Mouse (Mus musculus) T-helper 2 cell (primary cell): Measurements from ENCODE around the gene Zfhx3.

Experiments used
- in situ Hi-C: fragments of 300-600 bp; cut with MboI, MseI; formaldehyde crosslinking; loops from one replicate; pipeline ENCODE4 v1.15.1; 2025; ENCODE audit warnings: high pct_unique_total_duplicates

The Zfhx3 gene

DNA sequence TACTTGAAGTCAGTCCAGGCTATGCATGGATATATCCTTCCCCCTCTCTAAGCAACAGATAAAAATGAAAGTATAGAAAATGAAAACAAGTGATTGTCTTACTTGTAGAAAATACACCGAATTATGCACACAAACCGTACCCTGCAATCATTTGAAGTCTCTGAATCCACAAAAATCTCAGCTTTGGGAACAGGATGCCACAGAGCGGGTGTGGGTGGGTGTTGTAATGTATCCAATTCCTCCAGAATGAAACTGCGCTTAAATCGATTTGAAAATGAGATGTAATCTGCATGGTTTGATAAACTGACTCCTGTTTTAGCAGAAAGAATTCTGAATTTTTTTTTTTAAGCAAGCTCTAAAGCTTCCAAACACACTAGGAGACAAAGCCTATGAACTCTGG, 297.1 kb downstream of the Zfhx3 start:
- in situ Hi-C loops: no loop called here

DNA sequence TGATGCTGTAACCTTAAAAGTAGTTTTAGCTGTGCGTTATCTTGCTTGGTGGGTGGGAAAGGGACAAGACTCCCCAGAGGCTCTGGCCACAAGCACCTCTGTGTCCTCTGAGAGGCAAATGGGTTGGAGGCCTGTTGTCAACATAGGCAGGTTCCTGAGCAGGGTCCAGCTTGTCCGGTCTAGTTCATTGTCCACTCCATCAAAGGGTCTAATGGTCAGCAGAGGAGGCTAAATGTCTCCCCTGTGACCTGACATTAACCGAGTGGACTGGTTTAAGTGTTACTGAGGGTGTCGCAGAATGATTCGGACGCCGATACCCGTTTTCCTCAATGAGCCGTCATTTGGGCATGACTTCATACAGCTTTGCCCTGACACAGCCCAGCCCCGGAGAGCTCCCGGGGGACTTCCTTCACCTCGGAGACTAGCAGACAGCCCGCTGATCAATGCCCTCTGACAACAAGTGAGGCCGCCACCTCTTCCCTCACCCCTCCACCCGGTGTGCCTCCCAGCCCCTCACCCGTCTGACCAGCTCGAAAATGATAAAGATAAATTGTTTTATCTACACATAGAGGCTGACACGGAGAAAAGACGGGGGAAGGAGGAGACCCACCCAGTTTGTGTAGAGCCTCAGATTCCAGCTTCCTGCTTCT, 298.7 kb downstream of the Zfhx3 start:
- in situ Hi-C loops: no loop called here

DNA sequence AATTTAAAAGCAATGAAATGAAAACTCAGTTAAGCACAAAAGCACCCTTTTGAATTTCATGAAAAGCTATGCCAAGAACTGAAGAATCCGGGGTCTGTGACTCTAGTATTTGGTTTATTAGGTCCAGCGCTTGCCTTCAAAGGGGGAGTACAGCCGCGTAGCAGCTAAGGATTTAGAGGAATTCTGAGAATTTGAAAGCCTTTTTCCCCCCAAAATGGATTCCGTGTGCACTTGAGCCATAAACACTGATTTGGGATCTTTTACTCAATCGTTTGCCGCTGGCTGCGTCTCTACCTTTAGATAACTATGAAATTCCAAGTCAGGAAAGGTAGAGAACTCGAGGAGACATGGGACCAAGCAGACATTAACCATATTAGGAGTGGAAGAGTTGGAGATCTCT, 300.8 kb downstream of the Zfhx3 start:
- in situ Hi-C loops: no loop called here

DNA sequence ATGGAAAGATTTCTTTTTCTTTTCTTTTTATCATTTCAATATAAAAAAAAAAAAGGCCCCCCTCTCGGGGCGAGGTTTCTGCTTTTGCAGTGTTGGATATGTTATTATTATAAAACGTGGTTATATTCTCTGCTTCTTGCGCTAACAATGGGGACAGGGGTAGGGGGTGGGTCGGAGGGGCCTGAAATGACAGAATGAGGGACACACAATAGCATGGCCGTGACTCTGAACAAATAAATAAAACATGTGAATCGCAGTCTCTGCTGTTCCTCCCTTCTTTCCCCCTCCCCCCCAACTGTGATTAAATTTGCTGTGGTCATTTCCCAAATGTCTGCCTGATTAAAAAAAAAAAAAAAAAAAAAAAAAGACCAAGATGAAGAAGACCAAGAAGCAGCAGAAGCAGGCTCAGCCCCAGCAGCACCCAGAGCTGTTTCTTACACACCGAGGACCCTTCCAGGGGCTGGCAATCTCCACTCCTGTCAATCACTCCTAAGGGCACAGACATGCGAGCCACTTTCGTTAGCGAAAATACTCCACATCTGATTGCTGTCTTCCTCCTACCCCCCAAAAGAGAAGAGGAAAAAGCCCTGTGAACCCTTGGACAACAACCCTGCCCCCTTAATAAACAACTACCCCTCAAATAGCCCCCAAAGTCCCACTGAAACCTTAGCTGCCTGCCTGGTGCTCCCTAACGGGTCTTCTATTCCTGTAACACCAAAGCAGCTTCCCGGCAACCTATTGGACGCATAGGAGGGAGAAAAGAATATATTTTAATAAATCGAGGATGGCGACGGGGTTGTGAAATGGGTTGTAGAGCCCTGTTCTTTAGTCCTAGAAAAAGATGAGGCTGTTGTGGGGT, 302.4 kb downstream of the Zfhx3 start:
- in situ Hi-C loops: no loop called here

DNA sequence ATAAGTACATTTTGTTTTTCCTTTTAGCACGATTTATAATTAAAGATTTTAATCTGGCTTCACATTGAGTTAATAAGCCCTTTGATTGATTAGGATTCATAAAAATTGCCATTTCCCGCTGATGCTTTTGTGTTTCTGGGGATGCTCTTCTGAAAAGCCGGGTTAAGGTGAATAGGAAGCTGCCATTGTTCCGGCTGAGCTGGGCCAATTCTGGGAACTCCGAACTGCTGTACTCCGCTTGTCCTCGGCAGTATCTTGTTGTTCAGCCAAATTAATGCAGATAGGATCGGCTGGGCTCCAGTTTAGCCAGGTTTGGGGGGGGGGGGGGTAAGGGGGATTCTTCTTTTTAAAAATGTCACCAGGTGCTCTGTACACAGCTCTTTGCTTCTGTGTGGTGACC, 303.1 kb downstream of the Zfhx3 start:
- in situ Hi-C loops: no loop called here

DNA sequence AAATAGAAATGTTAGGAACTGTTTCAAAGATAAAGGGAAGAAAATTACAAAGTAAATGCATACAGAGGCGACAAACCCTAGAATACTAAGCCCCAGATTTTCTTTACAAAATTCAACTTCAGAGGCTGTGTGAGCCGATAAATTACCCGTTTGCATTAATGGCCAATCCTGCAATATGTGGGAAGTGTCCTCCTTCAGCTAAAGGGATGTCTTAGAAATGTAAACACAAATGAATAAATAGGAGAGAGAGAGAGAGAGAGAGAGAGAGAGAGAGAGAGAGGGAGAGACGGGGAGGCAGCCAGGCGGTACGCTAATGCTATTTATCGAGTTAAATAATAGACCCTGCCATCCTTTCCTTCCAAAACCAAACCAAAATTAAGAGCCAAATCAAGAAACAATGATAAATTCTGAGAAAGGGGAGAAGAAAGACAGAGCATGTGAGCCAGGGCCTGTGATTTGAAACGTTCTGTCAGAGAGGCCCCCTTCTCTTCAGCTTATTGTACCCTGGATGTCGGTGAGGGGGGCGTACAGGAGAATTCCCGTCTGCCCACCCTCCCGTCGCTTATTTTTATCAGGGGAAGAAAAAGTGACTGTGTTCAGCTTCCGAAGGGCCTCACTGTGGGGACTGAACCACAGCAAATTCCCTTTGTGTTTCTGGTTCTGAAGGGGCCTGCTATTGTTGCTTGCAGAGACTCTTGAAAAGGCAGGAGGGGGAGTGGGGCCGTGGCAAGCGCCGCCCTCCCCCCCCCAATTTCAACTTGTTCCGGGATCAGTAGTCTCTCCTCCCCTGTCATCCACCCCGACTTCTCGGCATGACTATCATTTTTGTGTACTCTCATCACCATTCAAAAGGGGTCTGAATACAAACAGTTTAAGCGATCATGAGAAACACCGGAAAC, 303.8 kb downstream of the Zfhx3 start:
- in situ Hi-C loops: no loop called here

DNA sequence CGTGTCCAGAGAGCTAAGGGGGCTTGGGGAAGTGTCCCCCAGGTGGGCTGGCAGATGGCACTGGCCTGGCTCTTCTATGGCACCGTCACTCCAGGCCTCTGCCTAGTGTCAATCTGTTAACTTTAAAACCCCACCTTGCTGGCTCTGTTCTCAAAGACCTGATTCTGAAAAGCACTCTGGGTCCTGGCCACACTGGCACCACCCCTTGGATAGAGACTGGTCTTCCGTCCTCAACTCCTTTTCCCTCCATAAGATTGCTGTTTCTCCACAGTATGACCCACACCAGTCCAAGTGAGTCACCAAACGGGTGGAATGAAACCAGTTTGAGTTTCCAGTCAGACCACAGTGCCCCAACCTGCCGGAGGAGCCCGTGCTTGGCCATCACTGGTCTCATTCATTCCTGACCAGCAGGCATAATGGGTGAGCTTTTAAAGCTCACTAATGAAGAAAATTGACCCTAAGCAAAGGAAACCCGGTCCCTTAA, 304.5 kb downstream of the Zfhx3 start:
- in situ Hi-C loops: no loop called here

DNA sequence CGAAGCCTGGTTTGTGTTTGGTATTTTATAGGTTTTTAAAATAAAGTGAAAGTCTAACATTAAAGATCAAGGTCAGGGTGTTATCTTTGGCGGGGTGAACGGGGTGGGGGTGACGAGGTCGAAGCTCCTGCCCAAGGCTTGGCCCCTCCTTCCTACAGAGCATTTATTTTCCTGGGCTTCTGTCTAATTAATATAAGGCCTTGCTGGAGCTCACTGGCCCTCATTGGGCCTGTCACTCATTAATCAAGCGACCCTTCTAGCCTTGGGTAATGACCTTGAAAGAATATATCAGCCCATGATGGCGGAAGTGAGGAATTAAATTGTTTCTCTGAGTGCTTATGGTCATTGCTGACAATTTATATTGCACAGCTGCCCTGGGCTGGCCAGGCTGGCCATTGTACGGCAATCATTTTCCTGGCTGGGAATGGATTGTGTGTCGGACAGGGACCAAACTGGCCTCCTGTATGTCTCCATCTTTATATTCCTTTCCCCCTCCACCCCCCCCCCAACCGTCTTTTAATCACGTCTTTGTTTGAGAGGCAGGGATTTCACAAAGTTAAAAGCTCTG, 322.2 kb downstream of the Zfhx3 start:
- in situ Hi-C loops: no loop called here

DNA sequence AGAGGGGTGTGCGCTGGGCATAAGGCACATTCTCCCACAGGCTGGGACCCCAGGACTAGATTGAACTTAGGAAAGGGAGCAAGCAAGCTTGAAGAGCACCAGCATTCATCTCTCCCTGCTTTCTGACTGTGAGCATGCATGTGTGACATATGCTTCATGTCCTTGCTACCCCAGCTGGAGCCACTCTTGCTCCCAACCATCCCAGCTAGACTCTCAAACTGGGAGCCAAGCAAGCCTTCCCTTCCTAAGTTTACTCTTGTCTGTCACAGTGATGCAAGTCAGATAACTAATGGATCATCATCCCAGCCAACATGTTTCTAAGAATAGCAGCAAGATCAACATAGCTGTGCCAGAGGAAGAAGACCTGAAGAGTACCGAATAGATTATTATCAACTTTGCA, 335.5 kb downstream of the Zfhx3 start:
- in situ Hi-C loops: no loop called here

DNA sequence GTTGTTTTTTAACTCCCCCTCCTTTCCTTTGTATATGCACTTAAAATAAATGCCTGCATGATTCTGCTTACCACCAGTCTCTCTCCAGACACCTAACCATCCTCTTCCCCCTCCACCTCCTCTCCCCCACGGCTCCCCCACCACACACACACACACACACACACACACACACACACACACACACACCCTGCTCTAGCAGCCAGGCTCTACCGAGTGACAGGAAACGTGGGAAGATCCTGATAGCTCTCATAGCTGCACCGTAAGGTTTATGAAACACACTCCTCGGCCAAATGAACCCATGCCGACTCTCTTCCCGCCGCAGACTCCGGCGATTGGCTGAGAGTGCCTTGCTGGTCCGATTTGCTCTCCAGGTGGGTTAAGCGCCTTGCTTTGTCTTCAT, 339.5 kb downstream of the Zfhx3 start:
- in situ Hi-C loops: no loop called here

DNA sequence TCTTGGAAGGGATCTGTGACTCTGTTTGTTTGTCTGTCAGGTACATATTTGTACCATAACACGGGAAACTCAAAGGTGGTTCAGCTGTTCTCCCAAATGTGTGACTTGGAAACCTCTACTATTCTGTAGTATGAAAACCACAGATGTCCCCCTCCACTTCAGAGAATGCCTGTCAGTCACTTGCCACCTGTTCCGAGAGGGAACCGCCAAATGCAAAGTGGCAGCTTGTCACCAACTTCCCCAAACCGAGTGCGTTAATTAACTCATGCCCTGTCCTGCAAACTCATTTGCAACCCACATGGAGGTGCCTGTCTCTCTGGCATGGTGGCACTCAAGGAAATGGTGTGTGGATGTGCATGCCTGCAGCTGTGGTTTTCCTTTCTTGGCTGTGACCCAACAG, 343.7 kb downstream of the Zfhx3 start:
- in situ Hi-C loops: no loop called here

DNA sequence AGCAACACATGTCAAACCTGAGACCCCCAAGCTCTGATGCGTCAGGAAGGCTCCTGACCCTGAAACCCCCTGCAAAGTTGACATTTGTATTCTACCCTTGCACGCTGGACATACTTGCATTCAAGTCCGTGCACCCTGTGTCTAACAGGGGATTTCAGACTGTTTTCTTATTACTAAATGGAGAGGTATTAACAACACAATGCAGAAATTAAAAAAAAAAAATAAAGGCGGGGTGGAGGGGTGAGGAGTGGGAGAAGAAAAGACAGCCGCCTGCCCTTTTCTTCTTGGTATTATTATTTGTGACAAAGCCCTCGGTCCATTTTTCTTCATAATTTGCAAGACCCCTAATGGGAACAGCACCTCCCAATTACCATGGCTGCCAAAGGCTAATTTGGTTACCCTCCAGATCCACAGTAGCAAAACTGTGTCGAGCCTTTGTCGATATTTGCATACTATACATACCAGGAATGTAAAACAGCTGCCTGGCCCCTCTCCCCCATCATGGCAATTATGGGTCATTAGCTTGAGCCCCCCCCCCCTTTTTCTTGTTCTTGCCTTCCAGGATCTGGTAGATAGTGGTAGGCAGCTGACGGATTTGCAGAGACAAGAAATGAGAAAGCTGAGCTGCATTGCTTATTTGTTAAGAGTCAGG, 358.6 kb downstream of the Zfhx3 start:
- in situ Hi-C loops: no loop called here

DNA sequence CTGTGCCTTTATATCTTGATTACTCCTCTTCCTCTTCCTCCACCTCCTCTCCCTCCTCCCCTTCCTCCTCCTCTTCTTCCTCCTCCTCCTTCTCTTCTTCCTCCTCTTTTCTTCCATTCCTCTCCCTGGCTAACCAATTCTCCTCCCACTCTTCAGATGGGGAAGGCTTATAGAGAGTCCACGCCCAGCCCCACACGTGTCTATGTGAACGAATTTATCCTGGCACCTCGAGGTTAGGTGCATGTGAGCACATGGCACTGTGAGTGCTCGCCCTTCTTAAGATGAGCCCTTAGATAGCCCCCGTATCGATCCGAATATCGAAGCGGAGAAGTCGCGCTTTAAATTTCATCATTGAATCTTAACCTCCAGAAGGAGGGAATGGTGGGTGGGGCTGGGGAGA, 359.2 kb downstream of the Zfhx3 start:
- in situ Hi-C loops: no loop called here

DNA sequence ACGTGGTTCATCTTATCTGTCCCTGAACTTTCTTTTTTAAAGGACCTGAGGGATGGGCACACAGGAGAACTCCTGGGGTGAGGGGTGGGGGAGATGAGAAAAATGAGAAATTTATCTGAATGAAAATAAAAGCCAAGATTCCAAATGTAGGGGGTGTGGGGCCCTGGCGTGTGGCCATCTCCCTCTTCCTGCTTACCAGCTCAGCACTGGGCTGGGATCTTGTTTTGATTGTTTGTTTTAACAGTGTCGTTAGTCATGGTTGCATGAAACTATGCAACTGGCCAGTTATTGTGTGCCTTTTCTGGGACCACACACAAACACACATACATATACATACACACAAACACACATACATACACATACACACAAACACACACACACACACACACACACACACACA, 362.9 kb downstream of the Zfhx3 start:
- in situ Hi-C loops: no loop called here

DNA sequence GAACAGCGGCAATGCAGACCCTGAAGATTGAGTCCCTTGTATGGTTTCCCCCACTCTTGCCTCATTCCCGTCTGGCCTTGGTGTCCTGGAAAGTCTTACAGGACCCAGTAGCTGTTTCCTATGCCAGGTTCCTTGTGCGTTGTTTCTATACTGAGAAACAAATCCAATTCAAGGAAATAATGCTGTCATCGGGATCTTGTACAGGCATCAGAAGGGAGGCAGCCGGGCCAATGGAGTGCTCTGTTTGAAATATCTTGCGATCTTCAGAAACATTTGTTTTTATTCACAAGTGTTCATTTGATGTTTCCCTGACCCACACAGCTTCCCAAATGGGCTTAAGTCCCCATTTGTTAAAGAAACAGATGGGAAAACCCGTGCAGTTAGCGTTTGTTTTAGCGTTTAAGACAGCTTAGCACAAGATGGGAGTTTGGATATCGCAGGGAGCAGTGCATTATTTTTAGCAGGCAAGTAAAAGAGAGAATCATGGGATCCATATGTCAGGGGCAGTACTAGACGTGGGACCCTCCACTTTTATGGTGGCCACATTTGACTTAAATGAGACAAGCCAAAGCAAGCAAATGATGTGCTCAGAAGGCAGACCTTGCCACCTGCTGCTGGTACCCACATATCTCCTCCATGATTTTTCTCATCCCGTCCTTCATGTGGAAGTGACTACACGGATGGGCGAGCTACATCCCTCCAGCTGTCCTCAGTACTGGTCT, 367.2 kb downstream of the Zfhx3 start:
- in situ Hi-C loops: no loop called here

DNA sequence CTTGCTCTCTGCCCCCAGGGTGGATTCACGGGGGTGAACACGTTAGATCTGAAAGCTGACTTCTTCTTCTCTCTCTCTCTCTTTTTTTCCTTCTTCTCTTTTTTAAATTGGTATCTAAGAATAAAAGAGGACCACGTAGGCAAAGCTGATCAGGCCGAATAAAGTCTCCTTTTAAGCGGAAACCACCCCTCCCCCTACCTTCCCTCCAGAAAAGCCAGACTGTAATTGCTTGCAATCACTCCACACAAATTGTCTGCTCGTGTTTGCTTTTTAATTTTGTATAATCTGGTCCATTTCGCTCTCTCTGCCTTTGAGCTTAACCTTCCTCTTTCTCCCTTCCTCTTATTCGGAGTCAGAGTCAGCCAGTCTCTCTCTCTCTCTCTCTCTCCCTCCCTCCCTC, 372.6 kb downstream of the Zfhx3 start:
- in situ Hi-C loops: no loop called here

DNA sequence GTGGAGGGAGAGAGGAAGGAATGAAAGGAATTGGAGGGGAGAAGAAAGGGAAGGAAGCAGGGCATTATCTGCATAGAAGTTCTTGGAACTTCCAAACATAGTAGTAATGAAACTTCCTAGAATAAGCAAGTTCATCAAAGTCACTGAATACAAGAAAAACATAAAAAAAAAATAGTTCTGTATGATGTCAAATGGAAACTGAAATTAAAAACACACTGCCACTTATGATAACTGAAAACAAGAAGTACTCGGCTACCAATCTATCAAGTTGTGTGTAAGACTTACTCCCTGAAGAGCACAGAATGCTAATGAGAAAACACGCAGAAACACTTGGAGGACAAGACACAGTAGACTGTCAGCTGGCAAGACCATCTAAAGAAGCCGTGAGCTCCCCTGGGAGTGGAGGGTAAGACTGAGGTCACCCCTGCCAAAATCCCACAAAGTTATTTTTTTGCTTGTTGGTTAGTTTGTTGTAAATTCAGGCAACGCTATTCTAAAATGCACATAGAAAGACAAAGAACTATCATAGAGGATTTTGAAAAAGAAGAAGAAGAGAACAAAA, 375.2 kb downstream of the Zfhx3 start:
- in situ Hi-C loops: no loop called here

DNA sequence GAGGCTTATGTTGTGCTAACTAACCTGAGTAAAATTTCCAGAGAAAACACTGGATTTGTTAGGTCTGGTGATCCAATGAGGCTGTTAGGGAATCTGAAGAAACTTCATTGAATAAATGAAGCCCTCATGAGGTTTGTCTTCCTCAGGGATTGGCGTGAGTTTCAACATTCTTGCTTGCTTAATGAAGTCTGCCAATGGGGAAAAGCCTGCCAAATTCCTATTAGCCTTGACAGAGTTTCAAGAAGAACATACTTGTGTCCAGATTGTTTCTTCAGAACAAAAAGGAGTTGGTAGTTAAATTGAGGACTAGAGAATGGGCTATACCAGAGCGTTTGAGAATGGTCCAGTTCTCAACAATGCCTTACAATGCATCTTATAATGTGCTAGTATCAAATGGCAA, 385.3 kb downstream of the Zfhx3 start:
- in situ Hi-C loops: no loop called here

DNA sequence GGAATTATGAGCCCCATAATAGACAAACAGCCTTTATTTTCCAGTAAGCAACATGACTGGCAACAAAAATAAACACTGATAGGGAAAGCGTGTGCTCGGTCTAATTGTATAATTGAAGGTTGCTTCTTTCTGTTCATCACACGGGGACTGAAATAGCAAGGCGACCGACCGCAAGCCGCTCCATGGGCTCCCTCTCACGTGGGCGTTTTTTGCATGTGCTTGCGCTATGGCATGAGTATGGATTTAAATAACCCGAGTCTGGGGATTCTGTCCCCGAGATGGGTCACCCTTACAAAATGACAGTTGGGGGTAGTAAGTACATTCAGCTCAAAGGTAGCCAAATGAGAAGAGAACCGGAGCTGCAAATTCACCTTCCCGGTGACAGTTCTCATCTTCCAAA, 405.9 kb downstream of the Zfhx3 start:
- in situ Hi-C loops: no loop called here

DNA sequence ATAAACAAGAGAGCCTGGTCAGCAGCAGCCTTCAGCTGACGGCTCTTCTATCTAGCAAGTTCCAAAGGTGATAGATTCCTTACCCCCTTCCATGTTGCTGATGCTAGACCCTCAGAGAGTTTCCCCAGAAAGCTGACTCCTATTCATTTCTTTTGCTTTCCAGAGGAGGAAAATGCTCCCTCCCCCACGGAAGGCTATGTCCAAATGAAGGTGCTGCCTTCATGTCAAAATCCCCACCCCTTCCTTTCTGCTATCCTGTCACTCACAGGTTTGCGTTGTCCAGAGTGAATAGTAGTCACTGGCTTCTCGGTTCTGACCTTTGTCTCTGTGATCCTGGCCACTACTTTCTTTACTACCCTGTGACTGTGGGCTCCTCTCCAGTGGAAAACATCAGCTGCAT, 406.3 kb downstream of the Zfhx3 start:
- in situ Hi-C loops: no loop called here
